Mouse (Mus musculus) MEL (cell line): ENCODE results near the gene 3110040N11Rik. TPM values are rescaled to one million over a fixed set of nuclear protein-coding genes. Genes with fewer than 3 reads are reported as not detected.

Source experiments
- DNase-seq: peaks from one replicate; pipeline ENCODE4 v3.0.0; 2011; ENCODE audit warnings: low read depth, low spot score
- H3K27ac ChIP-seq: 2 replicates; pipeline ENCODE4 v1.5.1; 2012; ENCODE audit warnings: low read depth, mild to moderate bottlenecking, control low read depth, low read length, moderate library complexity; ENCODE audit not compliant: control insufficient read depth
- H3K27me3 ChIP-seq, 2 experiments: fragments of 150-350 bp in 1 of 2; sonication (generic) in 1 of 2; 2 replicates each; pipeline ENCODE4 v1.6.1; 2012; ENCODE audit warnings: low read length in 2 of 2, mild to moderate bottlenecking in 2 of 2, improper control_type of control experiment in 1 of 2, moderate library complexity in 1 of 2; ENCODE audit not compliant: insufficient read depth in 2 of 2, control insufficient read depth in 1 of 2
- H3K36me3 ChIP-seq, 2 experiments: 2 replicates each; pipeline ENCODE4 v1.6.1; 2012 to 2014; ENCODE audit warnings: low read length in 2 of 2, improper control_type of control experiment in 1 of 2, inconsistent platforms in 1 of 2, mild to moderate bottlenecking in 1 of 2; ENCODE audit not compliant: insufficient read depth in 2 of 2, control insufficient read depth in 1 of 2
- H3K4me1 ChIP-seq, 2 experiments: fragments of 150-350 bp in 1 of 2; sonication (generic) in 1 of 2; 2 replicates each; pipeline ENCODE4 v1.6.1; 2012; ENCODE audit warnings: low read length in 2 of 2, improper control_type of control experiment in 1 of 2, mild to moderate bottlenecking in 1 of 2; ENCODE audit not compliant: insufficient read depth in 2 of 2, control insufficient read depth in 1 of 2
- H3K4me3 ChIP-seq, 2 experiments: fragments of 150-350 bp in 1 of 2; sonication (generic) in 1 of 2; 2 replicates each; pipeline ENCODE4 v1.5.1; 2012; ENCODE audit warnings: low read depth in 2 of 2, low read length in 2 of 2, mild to moderate bottlenecking in 2 of 2, moderate library complexity in 2 of 2, control low read depth in 1 of 2, improper control_type of control experiment in 1 of 2; ENCODE audit not compliant: control insufficient read depth in 1 of 2, insufficient read depth in 1 of 2
- H3K79me2 ChIP-seq: 2 replicates; pipeline ENCODE4 v1.6.1; 2012; ENCODE audit warnings: mild to moderate bottlenecking, low read length, moderate library complexity; ENCODE audit not compliant: control insufficient read depth, poor library complexity, insufficient read depth
- H3K9ac ChIP-seq: 2 replicates; pipeline ENCODE4 v1.6.1; 2012; ENCODE audit warnings: low read depth, mild to moderate bottlenecking, control low read depth, low read length, moderate library complexity; ENCODE audit not compliant: control insufficient read depth, poor library complexity, severe bottlenecking
- H3K9me3 ChIP-seq: fragments of 150-350 bp; sonication (generic); replicated peaks from 2 replicates; pipeline ENCODE4 v1.6.1; 2012; ENCODE audit warnings: mild to moderate bottlenecking, low read length, improper control_type of control experiment, moderate library complexity; ENCODE audit not compliant: insufficient read depth
- BHLHE40 ChIP-seq: IDR thresholded peaks from 2 replicates; pipeline ENCODE4 v1.6.1; 2012; ENCODE audit warnings: low read depth, mild to moderate bottlenecking, inconsistent platforms, low read length, improper control_type of control experiment, borderline replicate concordance
- CHD2 ChIP-seq: IDR thresholded peaks from 2 replicates; pipeline ENCODE4 v1.6.1; 2011; ENCODE audit warnings: low read length, improper control_type of control experiment
- CTCF ChIP-seq, 3 experiments: IDR thresholded peaks in 2 of 3; conservative IDR thresholded peaks in 1 of 3; 2 replicates each; pipeline ENCODE4 v1.5.1; 2011 to 2012; ENCODE audit warnings: low read length in 3 of 3, low read depth in 2 of 3, mild to moderate bottlenecking in 2 of 3, improper control_type of control experiment in 1 of 3, inconsistent platforms in 1 of 3, mixed read lengths in 1 of 3, moderate library complexity in 1 of 3; ENCODE audit not compliant: control insufficient read depth in 1 of 3, insufficient read depth in 1 of 3, poor library complexity in 1 of 3, severe bottlenecking in 1 of 3
- E2F4 ChIP-seq: IDR thresholded peaks from 2 replicates; pipeline ENCODE4 v1.6.1; 2011; ENCODE audit warnings: low read depth, low read length, improper control_type of control experiment, borderline replicate concordance
- GATA1 ChIP-seq: IDR thresholded peaks from 2 replicates; pipeline ENCODE4 v1.6.1; 2011; ENCODE audit warnings: low read depth, low read length, improper control_type of control experiment
- HCFC1 ChIP-seq: IDR thresholded peaks from 2 replicates; pipeline ENCODE4 v1.6.1; 2012; ENCODE audit warnings: low read depth, mild to moderate bottlenecking, inconsistent platforms, low read length, improper control_type of control experiment, moderate library complexity
- KAT2A ChIP-seq: conservative IDR thresholded peaks from 2 replicates; pipeline ENCODE4 v1.6.1; 2012; ENCODE audit warnings: low read depth, low read length, improper control_type of control experiment, inconsistent platforms
- MAFK ChIP-seq: IDR thresholded peaks from 2 replicates; pipeline ENCODE4 v1.6.1; 2011; ENCODE audit warnings: low read depth, mild to moderate bottlenecking, low read length, improper control_type of control experiment, borderline replicate concordance
- MAX ChIP-seq: IDR thresholded peaks from 2 replicates; pipeline ENCODE4 v1.6.1; 2011; ENCODE audit warnings: low read length, improper control_type of control experiment
- MAZ ChIP-seq: IDR thresholded peaks from 2 replicates; pipeline ENCODE4 v1.6.1; 2012; ENCODE audit warnings: low read depth, mild to moderate bottlenecking, inconsistent platforms, low read length, improper control_type of control experiment
- MEF2A ChIP-seq: IDR thresholded peaks from 2 replicates; pipeline ENCODE4 v1.6.1; 2014; ENCODE audit warnings: low read depth, mild to moderate bottlenecking, inconsistent platforms, low read length, improper control_type of control experiment; ENCODE audit not compliant: poor library complexity, insufficient replicate concordance, severe bottlenecking; ENCODE audit errors: extremely low read depth
- MYC ChIP-seq: IDR thresholded peaks from 2 replicates; pipeline ENCODE4 v1.6.1; 2011; ENCODE audit warnings: low read depth, mild to moderate bottlenecking, low read length, improper control_type of control experiment, moderate library complexity
- NELFE ChIP-seq: IDR thresholded peaks from 2 replicates; pipeline ENCODE4 v1.6.1; 2011; ENCODE audit warnings: low read depth, low read length, improper control_type of control experiment
- NRF1 ChIP-seq: IDR thresholded peaks from 2 replicates; pipeline ENCODE4 v1.6.1; 2014; ENCODE audit warnings: low read depth, mild to moderate bottlenecking, inconsistent platforms, low read length, improper control_type of control experiment, moderate library complexity; ENCODE audit not compliant: poor library complexity, insufficient read depth, severe bottlenecking
- POLR2A ChIP-seq, 2 experiments: IDR thresholded peaks; 2 replicates each; pipeline ENCODE4 v1.6.1; 2011 to 2012; ENCODE audit warnings: low read length in 2 of 2, mild to moderate bottlenecking in 2 of 2, control low read depth in 1 of 2, improper control_type of control experiment in 1 of 2, low read depth in 1 of 2, moderate library complexity in 1 of 2; ENCODE audit not compliant: control insufficient read depth in 1 of 2, insufficient read depth in 1 of 2, poor library complexity in 1 of 2
- POLR2AphosphoS5 ChIP-seq: IDR thresholded peaks from 2 replicates; pipeline ENCODE4 v1.6.1; 2012; ENCODE audit warnings: low read depth, borderline replicate concordance, mild to moderate bottlenecking, inconsistent platforms, low read length, moderate library complexity, mixed read lengths
- RAD21 ChIP-seq: IDR thresholded peaks from 2 replicates; pipeline ENCODE4 v1.6.1; 2011; ENCODE audit warnings: mild to moderate bottlenecking, low read depth, low read length, improper control_type of control experiment
- RCOR1 ChIP-seq: IDR thresholded peaks from 2 replicates; pipeline ENCODE4 v1.6.1; 2012; ENCODE audit warnings: low read depth, mild to moderate bottlenecking, inconsistent platforms, low read length, improper control_type of control experiment
- SIN3A ChIP-seq: IDR thresholded peaks from 2 replicates; pipeline ENCODE4 v1.6.1; 2012; ENCODE audit warnings: low read length, improper control_type of control experiment, inconsistent platforms
- SMC3 ChIP-seq: IDR thresholded peaks from 2 replicates; pipeline ENCODE4 v1.6.1; 2011; ENCODE audit warnings: low read depth, low read length, improper control_type of control experiment
- TBP ChIP-seq: IDR thresholded peaks from 2 replicates; pipeline ENCODE4 v1.8.0; 2011; ENCODE audit warnings: low read depth, low read length, improper control_type of control experiment
- USF2 ChIP-seq, 2 experiments: IDR thresholded peaks; 2 replicates each; pipeline ENCODE4 v1.6.1; 2011 to 2012; ENCODE audit warnings: improper control_type of control experiment in 2 of 2, low read length in 2 of 2, borderline replicate concordance in 1 of 2, inconsistent platforms in 1 of 2, low read depth in 1 of 2, mild to moderate bottlenecking in 1 of 2; ENCODE audit not compliant: insufficient read depth in 1 of 2
- ZMIZ1 ChIP-seq: IDR thresholded peaks from 2 replicates; pipeline ENCODE4 v1.6.1; 2012; ENCODE audit warnings: low read depth, mild to moderate bottlenecking, inconsistent platforms, low read length, improper control_type of control experiment, moderate library complexity
- polyA plus RNA-seq, 2 experiments: library from polyadenylated mRNA; stranded (reverse) in 1 of 2; unstranded in 1 of 2; fragments of >175 nt in 1 of 2; fragments of >200 nt in 1 of 2; gene quantifications; 2 replicates each; pipeline versions ENCODE4 v1.2.1 to v1.2.4; 2012; ENCODE audit warnings: low replicate concordance in 2 of 2, low read depth in 1 of 2; ENCODE audit not compliant: insufficient read length in 2 of 2, insufficient read depth in 1 of 2, missing spikeins in 1 of 2
- total RNA-seq: library from RNA; depleted of rRNA; stranded (reverse); fragments of 300-350 nt; gene quantifications from 2 replicates; pipeline ENCODE4 v1.2.3, GENCODE M21; 2012

Gene 3110040N11Rik
- total and polyA plus RNA-seq, 3 experiments, result 35.7 to 61.7 TPM; not detected in 1

GRCm38 (mm10) chr7:81763110-81763845 lies 26.0 kb downstream of the 3110040N11Rik start:
- Histone ChIP-seq H3K4me3 (peak overlapping the region; percentile 64 to 85), H3K79me2 (peaks cover 32% of the 10 kb centered on the region), H3K9me3 (no peaks in the 10 kb centered on the region), H3K36me3 (peaks cover 0 to 17% of the 10 kb centered on the region in 2 experiments), H3K27ac (peak overlapping the region; percentile 36), H3K4me1 (peaks cover 6 to 8% of the 10 kb centered on the region in 2 experiments; a peak in 2 of 4 replicates), H3K9ac (peak overlapping the region; percentile 77), H3K27me3 (no peaks in the 10 kb centered on the region)
- peak; percentile 85 for DNase-seq
- TF ChIP-seq SMC3, result peak; percentile 45
- 0 out of 4 replicates have a peak, but pooled peaks of 1 of the 2 experiments have one; percentile 28 for TF ChIP-seq POLR2A (IDR thresholded peaks at IDR 0.05; ENCODE audit: control insufficient read depth in 1 of 2, insufficient read depth in 1 of 2, low read depth in 1 of 2, low read length in 2 of 2, poor library complexity in 1 of 2)
- peak; percentile 30 to 78 (median 68) for TF ChIP-seq CTCF (IDR thresholded peaks at IDR 0.05 in 2 of 3, conservative IDR thresholded peaks at IDR 0.05 in 1 of 3; ENCODE audit: control insufficient read depth in 1 of 3, insufficient read depth in 1 of 3, low read depth in 2 of 3, low read length in 3 of 3, poor library complexity in 1 of 3, severe bottlenecking in 1 of 3)
- peak; percentile 20 for TF ChIP-seq RAD21
- TF ChIP-seq MAX, result peak; percentile 23; the same call in 1 of the 2 replicates
- TF ChIP-seq MAZ, result peak; percentile 2; the same call in 1 of the 2 replicates
- TF ChIP-seq TBP, result 0 out of 2 replicates have a peak, but pooled peaks have one; percentile 34
- no peak for TF ChIP-seq E2F4
- no peak for TF ChIP-seq MEF2A
- peak; percentile 18; the same call in 1 of the 2 replicates for TF ChIP-seq MYC

- Histone ChIP-seq H3K79me2 (peaks cover 30% of the 10 kb centered on the region), H3K9ac (peak within 1 kb of the TSS; percentile 79), H3K27me3 (no peaks in the 10 kb centered on the region), H3K36me3 (peaks cover 0 to 17% of the 10 kb centered on the region in 2 experiments; a peak in 3 of 4 replicates), H3K27ac (peak within 1 kb of the TSS; percentile 36), H3K9me3 (no peaks in the 10 kb centered on the region), H3K4me1 (peaks cover 6 to 8% of the 10 kb centered on the region in 2 experiments; a peak in 2 of 4 replicates), H3K4me3 (peak within 1 kb of the TSS; percentile 64 to 85)
- peak; percentile 97 for DNase-seq
- TF ChIP-seq RCOR1 (no peak), RAD21 (peak; percentile 26; the same call in 1 of the 2 replicates), HCFC1 (peak; percentile 93), BHLHE40 (no peak), POLR2AphosphoS5 (no peak), NRF1 (no peak), GATA1 (no peak), TBP (peak; percentile 73; the same call in 1 of the 2 replicates), MYC (peak; percentile 97), POLR2A (IDR thresholded peaks at IDR 0.05; ENCODE audit: control insufficient read depth in 1 of 2, insufficient read depth in 1 of 2, low read depth in 1 of 2, low read length in 2 of 2, poor library complexity in 1 of 2) (peak; percentile 41 to 87; a peak in 3 of 4 replicates), KAT2A (peak; percentile 70), ZMIZ1 (peak; percentile 66; the same call in 1 of the 2 replicates), MEF2A (0 out of 2 replicates have a peak, but pooled peaks have one; percentile 7), NELFE (peak; percentile 84), SIN3A (peak; percentile 93), USF2 (IDR thresholded peaks at IDR 0.05; ENCODE audit: borderline replicate concordance in 1 of 2, insufficient read depth in 1 of 2, low read depth in 1 of 2, low read length in 2 of 2) (no peak), SMC3 (peak; percentile 46), CHD2 (peak; percentile 98), CTCF (IDR thresholded peaks at IDR 0.05 in 2 of 3, conservative IDR thresholded peaks at IDR 0.05 in 1 of 3; ENCODE audit: control insufficient read depth in 1 of 3, insufficient read depth in 1 of 3, low read depth in 2 of 3, low read length in 3 of 3, poor library complexity in 1 of 3, severe bottlenecking in 1 of 3) (peak; percentile 31 to 62 (median 33); a peak in 5 of 6 replicates), MAFK (no peak), E2F4 (no peak)
Measured at GRCm38 (mm10) chr7:81762180-81763109, 26.8 kb downstream of the 3110040N11Rik start, which contains the start of gene Ramac. TSS of gene Ramac (plus strand) at chr7:81762925.
